Mouse (Mus musculus): ENCODE data around the gene Dlg5. TPM values are rescaled to one million over a fixed set of nuclear protein-coding genes. Genes with fewer than 3 reads are reported as not detected.
A peak's percentile ranks its signal among the peaks of the same experiment; 100 is the strongest.

The Dlg5 gene
- polyA plus RNA-seq, 1 experiment = 40.9 TPM

DNA sequence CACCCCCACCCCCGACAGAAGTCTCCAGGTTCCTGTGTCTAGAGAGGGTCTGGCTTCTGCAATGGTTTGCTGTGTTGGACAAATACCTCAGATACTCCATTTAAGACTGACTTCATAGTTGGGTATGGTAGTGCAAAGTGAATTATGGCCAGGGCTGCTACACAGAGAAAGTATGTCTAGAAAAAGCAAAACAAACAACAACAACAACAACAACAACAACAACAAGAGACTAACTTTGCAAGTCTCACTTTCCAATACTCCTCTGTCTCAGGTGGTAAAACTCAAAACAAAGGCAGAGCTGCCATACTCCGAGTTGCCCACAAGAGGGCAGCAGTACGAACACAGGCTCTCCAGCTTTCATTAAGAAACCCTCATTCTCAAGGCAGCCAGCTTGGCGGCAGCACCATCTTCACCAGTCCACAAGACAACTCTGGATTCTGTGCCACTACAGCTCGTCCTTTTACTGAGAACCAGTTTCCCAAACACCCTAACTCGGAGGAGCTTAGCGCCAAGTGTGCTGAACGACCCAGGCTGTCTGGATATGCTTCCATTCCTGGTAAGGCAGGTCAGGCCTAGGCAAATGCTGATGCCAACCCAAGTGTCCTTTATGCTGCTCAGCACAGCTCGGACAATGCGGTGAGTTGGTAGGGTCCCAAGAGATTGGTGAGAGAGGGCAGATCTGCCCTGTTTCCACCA lies 63.8 kb downstream of the Dlg5 start:
- H3K27ac ChIP-seq (ENCODE audit: insufficient read depth, low read length) = no peak overlapping the region
- no peak for TF ChIP-seq EP300 (IDR thresholded peaks at IDR 0.05; ENCODE audit: insufficient read depth, low read depth, low read length)
- TF ChIP-seq CTCF (IDR thresholded peaks at IDR 0.05; ENCODE audit: low read depth, low read length) = peak; percentile 89
- TF ChIP-seq POLR2A (IDR thresholded peaks at IDR 0.05; ENCODE audit: insufficient read depth, low read length) = no peak
- no peaks in the 10 kb centered on the region for H3K27me3 ChIP-seq (ENCODE audit: control insufficient read depth, insufficient read depth, low read length, poor library complexity, severe bottlenecking)
- no peaks in the 10 kb centered on the region for H3K9me3 ChIP-seq (replicated peaks; ENCODE audit: control insufficient read depth, insufficient read depth, low read length, poor library complexity, severe bottlenecking)
- no peak overlapping the region for H3K9ac ChIP-seq (ENCODE audit: low read depth, poor library complexity, severe bottlenecking)
- H3K4me1 ChIP-seq (ENCODE audit: control insufficient read depth, insufficient read depth, low read length) = peaks cover 4% of the 10 kb centered on the region
- H3K36me3 ChIP-seq (ENCODE audit: control insufficient read depth, insufficient read depth, low read length, poor library complexity, severe bottlenecking) = no peaks in the 10 kb centered on the region
- H3K4me3 ChIP-seq (ENCODE audit: low read depth, low read length) = no peak overlapping the region

DNA sequence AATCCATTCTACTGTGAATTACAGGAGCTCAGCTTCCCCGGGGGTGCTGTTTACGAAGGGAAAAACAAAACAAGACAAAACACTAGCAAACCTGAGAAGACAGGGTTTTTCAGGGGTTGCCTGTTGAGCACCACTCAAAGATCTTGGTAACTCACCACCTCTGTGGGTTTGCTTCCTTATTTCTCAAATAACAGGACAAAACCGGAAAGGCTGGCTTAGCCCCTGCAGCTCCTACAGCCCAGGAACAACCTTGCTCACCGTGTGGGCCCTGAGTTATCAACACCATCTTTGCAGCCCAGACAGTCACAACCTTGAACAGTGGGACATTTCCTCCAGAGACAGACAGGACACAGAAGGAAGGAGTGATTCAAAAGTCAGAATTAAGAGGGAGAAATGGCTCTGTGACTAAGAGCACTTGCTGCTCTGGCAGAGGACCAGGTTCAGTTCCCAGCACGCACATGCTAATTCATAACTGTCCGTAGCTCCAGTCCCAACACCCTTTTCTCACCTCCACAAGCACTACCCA lies 66.2 kb downstream of the Dlg5 start:
- Histone ChIP-seq H3K9ac (ENCODE audit: low read depth, poor library complexity, severe bottlenecking) (no peak overlapping the region), H3K27ac (ENCODE audit: insufficient read depth, low read length) (no peak overlapping the region), H3K9me3 (replicated peaks; ENCODE audit: control insufficient read depth, insufficient read depth, low read length, poor library complexity, severe bottlenecking) (no peaks in the 10 kb centered on the region), H3K27me3 (ENCODE audit: control insufficient read depth, insufficient read depth, low read length, poor library complexity, severe bottlenecking) (no peaks in the 10 kb centered on the region), H3K36me3 (ENCODE audit: control insufficient read depth, insufficient read depth, low read length, poor library complexity, severe bottlenecking) (no peaks in the 10 kb centered on the region), H3K4me1 (ENCODE audit: control insufficient read depth, insufficient read depth, low read length) (peaks cover 4% of the 10 kb centered on the region), H3K4me3 (ENCODE audit: low read depth, low read length) (no peak overlapping the region)
- no peak for TF ChIP-seq CTCF (IDR thresholded peaks at IDR 0.05; ENCODE audit: low read depth, low read length)
- no peak for TF ChIP-seq POLR2A (IDR thresholded peaks at IDR 0.05; ENCODE audit: insufficient read depth, low read length)
- TF ChIP-seq EP300 (IDR thresholded peaks at IDR 0.05; ENCODE audit: insufficient read depth, low read depth, low read length) = no peak

GRCm38 (mm10) chr14:24176609-24177008 lies 69.1 kb downstream of the Dlg5 start:
- H3K27ac ChIP-seq (ENCODE audit: insufficient read depth, low read length) = no peak overlapping the region
- no peaks in the 10 kb centered on the region for H3K27me3 ChIP-seq (ENCODE audit: control insufficient read depth, insufficient read depth, low read length, poor library complexity, severe bottlenecking)
- no peak for TF ChIP-seq POLR2A (IDR thresholded peaks at IDR 0.05; ENCODE audit: insufficient read depth, low read length)
- TF ChIP-seq EP300 (IDR thresholded peaks at IDR 0.05; ENCODE audit: insufficient read depth, low read depth, low read length) = no peak
- no peak for TF ChIP-seq CTCF (IDR thresholded peaks at IDR 0.05; ENCODE audit: low read depth, low read length)
- H3K9me3 ChIP-seq (replicated peaks; ENCODE audit: control insufficient read depth, insufficient read depth, low read length, poor library complexity, severe bottlenecking) = no peaks in the 10 kb centered on the region
- no peaks in the 10 kb centered on the region for H3K36me3 ChIP-seq (ENCODE audit: control insufficient read depth, insufficient read depth, low read length, poor library complexity, severe bottlenecking)
- H3K4me1 ChIP-seq (ENCODE audit: control insufficient read depth, insufficient read depth, low read length) = peaks cover 2% of the 10 kb centered on the region
- H3K4me3 ChIP-seq (ENCODE audit: low read depth, low read length) = no peak overlapping the region
- H3K9ac ChIP-seq (ENCODE audit: low read depth, poor library complexity, severe bottlenecking) = no peak overlapping the region

- H3K27ac ChIP-seq (ENCODE audit: insufficient read depth, low read length) = no peak overlapping the region
- TF ChIP-seq CTCF (IDR thresholded peaks at IDR 0.05; ENCODE audit: low read depth, low read length) (no peak), EP300 (IDR thresholded peaks at IDR 0.05; ENCODE audit: insufficient read depth, low read depth, low read length) (no peak), POLR2A (IDR thresholded peaks at IDR 0.05; ENCODE audit: insufficient read depth, low read length) (no peak)
- H3K27me3 ChIP-seq (ENCODE audit: control insufficient read depth, insufficient read depth, low read length, poor library complexity, severe bottlenecking) = no peaks in the 10 kb centered on the region
- no peak overlapping the region for H3K9ac ChIP-seq (ENCODE audit: low read depth, poor library complexity, severe bottlenecking)
- H3K4me3 ChIP-seq (ENCODE audit: low read depth, low read length) = no peak overlapping the region
- no peaks in the 10 kb centered on the region for H3K4me1 ChIP-seq (ENCODE audit: control insufficient read depth, insufficient read depth, low read length)
- no peaks in the 10 kb centered on the region for H3K36me3 ChIP-seq (ENCODE audit: control insufficient read depth, insufficient read depth, low read length, poor library complexity, severe bottlenecking)
- no peaks in the 10 kb centered on the region for H3K9me3 ChIP-seq (replicated peaks; ENCODE audit: control insufficient read depth, insufficient read depth, low read length, poor library complexity, severe bottlenecking)
Measured at GRCm38 (mm10) chr14:24173326-24173725, 72.4 kb downstream of the Dlg5 start.

DNA sequence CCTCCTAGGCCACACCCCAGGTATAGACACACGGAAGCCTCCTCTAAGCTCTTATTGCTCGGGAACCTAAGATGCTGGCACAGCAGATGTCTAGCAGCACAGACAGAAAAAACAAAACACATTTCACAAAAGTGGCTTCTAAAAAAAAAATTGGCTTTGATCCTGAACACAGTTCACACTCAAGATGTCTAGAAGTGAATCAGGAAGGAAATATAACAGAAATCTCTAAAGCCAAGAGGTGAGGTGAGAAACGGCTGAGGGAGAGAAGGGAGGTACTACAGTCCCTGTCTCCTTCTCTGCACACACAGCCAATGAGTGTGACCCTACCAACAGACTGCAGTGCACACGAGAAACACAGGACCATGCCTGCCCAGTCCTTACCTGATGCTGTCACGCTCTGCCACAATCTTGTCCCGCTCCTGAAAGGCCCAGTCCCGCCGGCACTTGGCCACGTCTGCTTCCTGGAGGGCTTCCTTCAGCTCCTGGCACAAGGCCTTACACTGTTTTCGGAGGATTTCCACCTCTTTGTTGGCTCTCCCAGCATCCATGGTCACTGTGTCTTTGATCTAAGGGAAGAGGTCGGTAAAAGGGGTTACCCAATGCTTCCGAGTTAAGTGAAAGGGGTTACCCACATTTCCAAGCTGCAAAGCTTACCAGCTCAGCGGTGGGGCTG lies 73.9 kb downstream of the Dlg5 start:
- H3K9ac ChIP-seq (ENCODE audit: low read depth, poor library complexity, severe bottlenecking) = no peak overlapping the region
- H3K4me1 ChIP-seq (ENCODE audit: control insufficient read depth, insufficient read depth, low read length) = no peaks in the 10 kb centered on the region
- H3K36me3 ChIP-seq (ENCODE audit: control insufficient read depth, insufficient read depth, low read length, poor library complexity, severe bottlenecking) = no peaks in the 10 kb centered on the region
- H3K4me3 ChIP-seq (ENCODE audit: low read depth, low read length) = no peak overlapping the region
- no peaks in the 10 kb centered on the region for H3K27me3 ChIP-seq (ENCODE audit: control insufficient read depth, insufficient read depth, low read length, poor library complexity, severe bottlenecking)
- H3K9me3 ChIP-seq (replicated peaks; ENCODE audit: control insufficient read depth, insufficient read depth, low read length, poor library complexity, severe bottlenecking) = no peaks in the 10 kb centered on the region
- TF ChIP-seq POLR2A (IDR thresholded peaks at IDR 0.05; ENCODE audit: insufficient read depth, low read length) (no peak), CTCF (IDR thresholded peaks at IDR 0.05; ENCODE audit: low read depth, low read length) (no peak), EP300 (IDR thresholded peaks at IDR 0.05; ENCODE audit: insufficient read depth, low read depth, low read length) (no peak)
- H3K27ac ChIP-seq (ENCODE audit: insufficient read depth, low read length) = no peak overlapping the region

GRCm38 (mm10) chr14:24166046-24166445 lies 79.7 kb downstream of the Dlg5 start:
- H3K4me1 ChIP-seq (ENCODE audit: control insufficient read depth, insufficient read depth, low read length) = no peaks in the 10 kb centered on the region
- no peaks in the 10 kb centered on the region; the same call in 1 of the 2 replicates for H3K36me3 ChIP-seq (ENCODE audit: control insufficient read depth, insufficient read depth, low read length, poor library complexity, severe bottlenecking)

More at GRCm38 (mm10) chr14:24166046-24166445, 79.7 kb downstream of the Dlg5 start:
- TF ChIP-seq EP300 (IDR thresholded peaks at IDR 0.05; ENCODE audit: insufficient read depth, low read depth, low read length) (no peak), POLR2A (IDR thresholded peaks at IDR 0.05; ENCODE audit: insufficient read depth, low read length) (no peak), CTCF (IDR thresholded peaks at IDR 0.05; ENCODE audit: low read depth, low read length) (no peak)
- no peak overlapping the region for H3K4me3 ChIP-seq (ENCODE audit: low read depth, low read length)
- no peaks in the 10 kb centered on the region for H3K9me3 ChIP-seq (replicated peaks; ENCODE audit: control insufficient read depth, insufficient read depth, low read length, poor library complexity, severe bottlenecking)
- H3K27ac ChIP-seq (ENCODE audit: insufficient read depth, low read length) = no peak overlapping the region
- H3K9ac ChIP-seq (ENCODE audit: low read depth, poor library complexity, severe bottlenecking) = no peak overlapping the region
- H3K27me3 ChIP-seq (ENCODE audit: control insufficient read depth, insufficient read depth, low read length, poor library complexity, severe bottlenecking) = no peaks in the 10 kb centered on the region

Measured in ES-Bruce4 (cell line).